Mouse (Mus musculus) heart, embryonic 13.5 days (tissue): Measurements from ENCODE around the gene Rnpepl1. TPM values are rescaled to one million over a fixed set of nuclear protein-coding genes. Genes with fewer than 3 reads are reported as not detected.
A peak's percentile ranks its signal among the peaks of the same experiment; 100 is the strongest.

Source experiments
- ATAC-seq: fragments of 200-750 bp; cut with Nextera tagmentation; 2 replicates; pipeline ENCODE4 v1.8.0; 2017; ENCODE audit warnings: moderate TSS enrichment; ENCODE audit not compliant: insufficient number of reproducible peaks, low FRiP score, low TSS enrichment; ENCODE audit errors: extremely low read depth
- H3K27ac ChIP-seq: fragments of 300-500 bp; sonication (generic); replicated peaks from 2 replicates; pipeline ENCODE4 v1.5.1; 2015; ENCODE audit warnings: moderate library complexity, mild to moderate bottlenecking, inconsistent platforms
- H3K27me3 ChIP-seq: fragments of 300-500 bp; sonication (generic); replicated peaks from 2 replicates; pipeline ENCODE4 v1.6.1; 2015; ENCODE audit warnings: mild to moderate bottlenecking, inconsistent platforms
- H3K36me3 ChIP-seq: fragments of 300-500 bp; sonication (generic); 2 replicates; pipeline ENCODE4 v1.6.1; 2015; ENCODE audit warnings: mild to moderate bottlenecking, inconsistent platforms
- H3K4me1 ChIP-seq: fragments of 300-500 bp; sonication (generic); 2 replicates; pipeline ENCODE4 v1.6.1; 2015; ENCODE audit warnings: inconsistent platforms
- H3K4me2 ChIP-seq: fragments of 300-500 bp; sonication (generic); 2 replicates; pipeline ENCODE4 v1.6.1; 2015; ENCODE audit warnings: inconsistent platforms, mild to moderate bottlenecking, moderate library complexity
- H3K4me3 ChIP-seq: fragments of 300-500 bp; sonication (generic); 2 replicates; pipeline ENCODE4 v1.5.1; 2015; ENCODE audit warnings: moderate library complexity, mild to moderate bottlenecking, inconsistent platforms
- H3K9ac ChIP-seq: fragments of 300-500 bp; sonication (generic); 2 replicates; pipeline ENCODE4 v1.6.1; 2015; ENCODE audit warnings: inconsistent platforms, mild to moderate bottlenecking, moderate library complexity
- H3K9me3 ChIP-seq: fragments of 300-500 bp; sonication (generic); 2 replicates; pipeline ENCODE4 v1.6.1; 2016; ENCODE audit warnings: inconsistent platforms
- WGBS: fragments of 180-500 bp; shearing (Covaris S2); methylation state at CpG from one replicate; pipeline ENCODE4 v1.1.7; 2015; ENCODE audit warnings: mixed read lengths; 5-methylcytosine and 5-hydroxymethylcytosine counted together
- polyA plus RNA-seq: library from polyadenylated mRNA; unstranded; fragments of >200 nt; fragmentation: Nextera tagmentation; extraction: Ambion mirVana; gene quantifications from 2 replicates; pipeline ENCODE4 v1.2.1, GENCODE M21; 2015

Gene Rnpepl1
- polyA plus RNA-seq, 1 experiment from 2014 or later = 31.0 TPM

DNA sequence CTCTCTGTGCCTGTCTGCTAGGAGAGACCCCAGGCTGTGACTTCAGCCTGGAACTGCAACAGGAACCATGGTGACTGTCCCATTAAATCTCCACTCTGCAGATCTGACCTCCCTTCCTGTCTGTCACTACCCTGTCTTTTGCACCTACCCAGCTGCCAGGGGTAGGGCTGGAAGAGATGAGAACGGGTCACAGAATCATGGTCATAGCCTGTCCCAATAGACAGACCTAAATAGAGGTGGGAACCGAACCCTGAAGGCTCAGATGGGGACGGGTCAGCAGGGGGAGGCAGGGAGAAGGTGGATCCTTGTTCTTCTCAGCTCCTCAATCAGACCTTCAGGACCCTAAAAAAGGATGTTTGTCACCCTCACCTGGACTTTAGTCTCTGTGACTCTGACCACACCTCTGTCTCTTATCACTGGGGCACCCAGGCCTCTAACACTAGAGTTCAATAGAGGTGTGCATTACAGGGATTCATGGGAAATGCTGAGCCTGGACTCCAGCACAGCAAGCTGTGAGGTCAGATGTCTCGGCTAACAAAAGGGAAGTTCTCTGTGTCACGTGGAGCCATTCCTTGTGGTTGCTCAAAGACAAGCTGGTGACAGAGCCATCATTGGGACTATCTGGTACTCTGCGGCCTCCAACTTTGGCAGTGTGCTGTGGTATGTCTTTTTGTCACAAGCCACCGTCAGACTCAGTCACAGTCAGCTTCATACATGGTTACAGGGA, 10.1 kb downstream of the Rnpepl1 start:
- H3K27ac ChIP-seq = peak overlapping the region; percentile 67; the same call in 1 of the 2 replicates
- peaks cover 14% of the 10 kb centered on the region for H3K27me3 ChIP-seq
- 0 out of 2 replicates have a peak overlapping the region, but pooled peaks have one; percentile 30 for H3K9ac ChIP-seq
- H3K4me3 ChIP-seq = no peak overlapping the region
- peaks cover 22% of the 10 kb centered on the region for H3K4me1 ChIP-seq
- peaks cover 57% of the 10 kb centered on the region for H3K36me3 ChIP-seq
- 65% methylated on average over 7 of the region's 7 CpGs for WGBS
- no peak overlapping the region for H3K4me2 ChIP-seq
- no peaks in the 10 kb centered on the region for H3K9me3 ChIP-seq
- ATAC-seq = no peak

DNA sequence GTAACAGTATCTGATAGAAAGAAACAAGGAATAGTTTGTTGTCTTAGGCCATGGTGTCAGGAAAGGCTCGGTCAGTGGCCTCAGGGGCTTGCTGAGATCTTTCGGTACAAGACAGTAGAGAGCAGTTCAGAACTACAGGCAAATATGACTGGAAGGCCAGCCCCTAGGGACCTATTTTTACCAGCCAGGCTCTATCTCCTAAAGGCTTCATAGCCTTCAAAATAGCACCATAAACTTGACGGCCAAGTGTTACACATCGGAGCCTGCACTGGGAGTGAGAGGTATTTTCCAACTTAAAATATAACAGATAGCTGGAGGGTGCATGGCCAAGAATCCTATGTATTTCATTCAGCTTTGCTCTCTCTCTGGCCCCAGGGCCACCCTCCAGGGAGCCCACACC, 10.9 kb downstream of the Rnpepl1 start:
- Histone ChIP-seq H3K27me3 (peaks cover 14% of the 10 kb centered on the region), H3K4me1 (peaks cover 22% of the 10 kb centered on the region), H3K9ac (no peak overlapping the region), H3K4me3 (no peak overlapping the region), H3K9me3 (no peaks in the 10 kb centered on the region), H3K36me3 (peaks cover 48% of the 10 kb centered on the region), H3K27ac (peak overlapping the region; percentile 67), H3K4me2 (no peak overlapping the region)
- ATAC-seq = no peak
- 56% methylated on average over 4 of the region's 4 CpGs for whole genome bisulfite sequencing

DNA sequence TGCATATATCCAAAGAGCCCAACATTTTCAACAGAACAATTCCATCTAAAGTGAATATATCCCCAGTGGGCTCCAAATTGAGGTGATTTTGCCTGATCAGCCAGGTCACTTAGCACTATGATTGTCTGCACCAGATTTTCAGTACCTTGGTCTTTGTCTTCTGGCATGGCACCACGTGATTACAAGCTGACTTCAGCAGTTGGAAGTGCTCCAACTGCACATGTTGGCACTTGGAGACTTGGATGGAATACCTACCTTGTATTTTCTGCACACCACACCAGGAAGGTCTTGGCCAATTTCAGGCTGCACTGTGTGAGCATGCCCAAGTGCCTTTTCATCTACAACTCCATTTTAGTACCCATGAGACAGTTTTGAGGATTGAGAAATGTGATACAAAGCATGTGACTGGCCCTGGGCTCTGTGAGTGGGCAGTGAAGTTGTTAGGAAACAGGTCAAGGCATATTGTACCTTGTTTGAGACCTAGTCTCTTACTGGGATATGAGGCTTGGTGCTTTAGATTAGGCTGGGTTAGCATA, 19.7 kb downstream of the Rnpepl1 start:
- Histone ChIP-seq H3K9ac (no peak overlapping the region), H3K4me3 (no peak overlapping the region), H3K9me3 (peaks cover 6% of the 10 kb centered on the region), H3K4me2 (no peak overlapping the region), H3K27ac (no peak overlapping the region), H3K27me3 (peaks cover 15% of the 10 kb centered on the region; the same call in 1 of the 2 replicates), H3K4me1 (peaks cover 15% of the 10 kb centered on the region), H3K36me3 (no peaks in the 10 kb centered on the region)
- WGBS = 17% methylated on average over 1 of the region's 1 CpGs
- ATAC-seq = no peak

DNA sequence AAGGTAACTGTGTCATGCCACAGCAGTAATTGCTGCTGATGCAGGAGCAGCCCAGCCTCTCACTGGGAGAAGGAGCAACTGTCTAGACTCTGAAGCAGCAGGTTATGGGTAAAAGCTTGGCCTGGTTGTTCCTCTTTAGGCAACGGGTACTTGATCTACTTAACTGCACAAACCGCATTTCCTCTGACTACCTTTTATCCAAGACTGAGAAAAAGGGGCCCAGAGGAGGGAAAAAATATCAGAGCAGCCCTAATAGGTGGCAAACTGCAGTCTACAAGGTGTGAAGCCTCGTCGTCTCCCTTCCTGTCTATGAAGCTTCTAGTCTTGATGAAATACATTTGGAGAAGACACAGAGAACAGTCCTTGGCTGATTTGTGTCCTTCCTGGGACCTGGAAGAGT, 23.0 kb downstream of the Rnpepl1 start:
- no peak for ATAC-seq
- Histone ChIP-seq H3K9me3 (peaks cover 6% of the 10 kb centered on the region), H3K27me3 (peaks cover 6% of the 10 kb centered on the region; the same call in 1 of the 2 replicates), H3K4me1 (peaks cover 29% of the 10 kb centered on the region), H3K36me3 (peaks cover 9% of the 10 kb centered on the region), H3K27ac (peak overlapping the region; percentile 92), H3K4me3 (peak overlapping the region; percentile 76), H3K9ac (peak overlapping the region; percentile 85), H3K4me2 (peak overlapping the region; percentile 85)
- 74% methylated on average over 4 of the region's 4 CpGs for WGBS

DNA sequence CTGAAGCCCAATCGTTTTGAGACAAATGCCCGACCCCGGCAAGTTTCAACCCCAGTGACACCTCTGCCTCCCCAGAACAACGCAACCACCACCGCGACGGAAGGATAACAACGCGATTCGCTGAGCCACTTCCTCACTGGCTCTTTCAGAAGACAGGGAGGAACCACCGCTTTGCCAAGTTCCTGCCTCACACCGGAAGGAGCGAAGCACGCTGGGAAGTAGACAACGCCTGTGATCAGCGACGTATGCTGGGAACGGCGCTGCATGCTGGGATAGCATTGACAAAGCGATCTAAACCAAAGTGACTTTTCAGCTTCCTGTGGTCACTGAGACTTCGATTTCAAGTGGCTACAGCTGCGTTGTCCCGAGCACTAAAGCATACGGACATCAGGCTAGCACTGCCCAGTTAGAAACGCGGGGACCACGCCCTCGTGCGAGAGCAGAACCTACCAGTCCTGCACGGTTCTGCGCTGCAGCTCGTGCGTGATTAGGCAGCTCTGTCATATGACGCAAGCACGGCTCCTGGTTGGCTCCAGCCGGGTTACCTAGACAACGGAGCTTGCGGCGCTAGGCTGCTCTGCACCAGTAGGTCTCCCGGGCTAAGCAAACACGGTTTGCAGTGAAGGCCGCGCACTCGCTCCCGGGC, 23.7 kb downstream of the Rnpepl1 start, which contains the start of gene Capn10:
Gene Capn10 (plus strand): TSS at position 195 of the 646 bp plus-strand sequence.
- H3K9ac ChIP-seq = peak within 1 kb of the TSS; percentile 85

DNA sequence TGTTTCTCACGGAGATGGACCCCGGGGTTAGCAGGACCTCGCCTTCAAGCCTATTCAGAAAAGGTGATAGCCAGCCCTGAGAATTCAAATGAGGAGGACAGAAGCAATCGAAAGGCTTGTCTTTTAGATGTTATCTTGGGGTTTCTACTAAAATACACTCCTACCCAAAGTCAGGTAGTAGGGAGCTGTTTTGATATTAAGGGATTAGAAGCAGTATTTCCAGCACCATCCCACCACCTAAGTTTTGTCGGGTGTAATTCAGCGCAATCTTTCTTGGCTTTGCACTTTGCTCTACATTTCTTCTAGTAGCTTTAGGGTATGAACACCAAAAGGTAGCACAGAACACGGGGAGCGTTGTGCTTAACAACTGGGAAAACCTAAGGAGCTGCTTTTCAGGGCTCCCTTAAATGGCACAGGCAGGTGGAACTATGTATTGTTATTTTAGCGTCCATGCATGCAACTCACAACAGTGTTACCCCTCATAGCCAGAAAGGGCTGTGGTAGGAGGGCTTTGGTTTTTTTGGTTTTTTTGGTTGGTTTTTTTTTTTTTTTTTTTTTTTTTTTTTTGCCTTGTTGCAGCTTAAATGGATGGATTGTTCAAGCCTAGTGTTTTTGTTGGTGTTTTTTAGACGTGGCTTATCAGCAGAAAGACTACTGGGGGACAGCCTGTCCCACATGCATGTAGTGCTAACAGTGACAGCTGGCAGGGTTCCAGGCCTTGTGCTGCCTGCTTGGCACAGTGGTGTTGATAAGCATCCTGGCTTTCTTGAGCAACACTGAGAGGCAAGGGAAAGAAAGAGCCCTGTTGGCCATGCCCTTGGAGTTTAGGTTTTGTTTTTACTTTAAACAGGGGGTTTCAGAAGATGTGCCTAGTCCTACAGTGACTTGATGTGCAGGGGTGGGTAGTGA, 24.7 kb downstream of the Rnpepl1 start:
- peak overlapping the region; percentile 85 for H3K9ac ChIP-seq
- peaks cover 26% of the 10 kb centered on the region for H3K36me3 ChIP-seq
- peaks cover 6% of the 10 kb centered on the region for H3K9me3 ChIP-seq
- peak overlapping the region; percentile 76 for H3K4me3 ChIP-seq
- 19% methylated on average over 10 of the region's 10 CpGs for WGBS
- ATAC-seq = no peak
- H3K27ac ChIP-seq = peak overlapping the region; percentile 92
- H3K27me3 ChIP-seq = no peaks in the 10 kb centered on the region; the same call in 1 of the 2 replicates
- H3K4me2 ChIP-seq = peak overlapping the region; percentile 85
- H3K4me1 ChIP-seq = peaks cover 26% of the 10 kb centered on the region

More for the DNA sequence above, 23.7 kb downstream of the Rnpepl1 start, which contains the start of gene Capn10:
- Histone ChIP-seq H3K4me2 (peak within 1 kb of the TSS; percentile 85), H3K27ac (peak within 1 kb of the TSS; percentile 92), H3K4me3 (peak within 1 kb of the TSS; percentile 76), H3K36me3 (peaks cover 16% of the 10 kb centered on the region), H3K9me3 (peaks cover 6% of the 10 kb centered on the region), H3K4me1 (peaks cover 29% of the 10 kb centered on the region), H3K27me3 (no peaks in the 10 kb centered on the region; the same call in 1 of the 2 replicates)
- under 1% methylated on average over 45 of the region's 45 CpGs for WGBS
- peak; percentile 96 for ATAC-seq

DNA sequence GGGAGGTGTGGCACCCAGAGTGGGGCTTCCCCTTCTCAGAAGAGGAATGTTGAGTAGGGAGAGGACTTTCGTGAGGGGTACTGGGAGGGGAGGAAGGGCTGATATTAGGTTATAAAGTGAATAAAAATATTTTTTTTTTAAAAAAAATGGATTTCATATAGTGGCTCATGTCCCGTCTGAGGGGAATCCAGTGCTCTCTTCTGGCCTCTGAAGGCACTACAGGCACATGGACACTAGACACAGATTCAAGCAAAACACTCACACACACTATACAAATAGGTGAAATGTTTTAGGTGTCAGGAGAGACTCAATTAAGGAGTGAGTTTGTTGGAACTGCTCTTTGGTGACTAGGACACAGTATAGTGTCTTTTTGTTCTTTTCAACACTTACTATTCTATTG, 25.4 kb downstream of the Rnpepl1 start:
- Histone ChIP-seq H3K27me3 (no peaks in the 10 kb centered on the region; the same call in 1 of the 2 replicates), H3K9me3 (peaks cover 6% of the 10 kb centered on the region), H3K9ac (peak overlapping the region; percentile 85), H3K4me3 (peak overlapping the region; percentile 76), H3K27ac (no peak overlapping the region), H3K36me3 (peaks cover 32% of the 10 kb centered on the region), H3K4me1 (peaks cover 24% of the 10 kb centered on the region), H3K4me2 (peak overlapping the region; percentile 85)
- ATAC-seq = no peak
- 29% methylated on average over 2 of the region's 2 CpGs for WGBS

DNA sequence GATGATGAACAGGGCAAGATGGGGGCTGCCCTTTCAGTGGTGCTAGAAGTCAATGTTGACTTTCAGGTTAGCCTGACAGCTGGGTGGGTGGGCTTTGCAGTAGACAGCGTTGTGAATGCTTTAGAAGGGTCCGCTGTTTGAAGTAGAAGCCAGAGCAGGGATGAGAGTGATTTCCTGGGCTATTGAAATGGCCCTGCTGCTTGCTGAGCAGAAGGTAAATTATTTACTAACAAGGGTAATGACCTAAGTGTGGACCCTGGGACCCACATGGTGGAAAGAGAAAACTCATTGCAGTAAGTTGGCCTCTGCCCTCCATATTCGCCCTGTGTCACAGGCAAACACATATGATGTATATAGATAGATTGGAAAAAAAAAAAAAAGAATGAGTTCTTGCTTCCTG, 25.9 kb downstream of the Rnpepl1 start:
- Histone ChIP-seq H3K4me2 (no peak overlapping the region), H3K27me3 (no peaks in the 10 kb centered on the region; the same call in 1 of the 2 replicates), H3K4me3 (no peak overlapping the region), H3K9me3 (peaks cover 6% of the 10 kb centered on the region), H3K36me3 (peaks cover 37% of the 10 kb centered on the region), H3K9ac (no peak overlapping the region), H3K27ac (no peak overlapping the region), H3K4me1 (peaks cover 24% of the 10 kb centered on the region)
- 75% methylated on average over 3 of the region's 3 CpGs for WGBS
- no peak for ATAC-seq

DNA sequence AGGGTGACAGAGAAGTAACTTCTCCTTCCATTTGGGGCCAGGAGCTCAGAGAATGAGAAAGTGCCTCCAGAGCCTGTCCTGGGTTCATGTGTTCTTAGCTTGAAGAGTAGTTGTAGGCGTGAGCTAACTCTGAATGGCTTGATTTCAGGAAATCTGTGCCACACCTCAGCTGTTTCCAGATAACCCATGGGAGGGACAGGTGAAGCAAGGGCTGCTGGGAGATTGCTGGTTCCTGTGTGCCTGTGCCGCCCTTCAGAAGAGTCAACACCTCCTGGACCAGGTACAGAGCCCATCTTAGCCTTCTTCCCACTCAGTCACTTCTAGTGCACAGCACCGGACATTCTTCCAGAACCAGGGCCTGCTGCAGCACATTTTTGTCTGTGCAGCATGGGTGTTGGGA, 27.2 kb downstream of the Rnpepl1 start:
- no peak overlapping the region for H3K4me3 ChIP-seq
- no peak for ATAC-seq
- peaks cover 24% of the 10 kb centered on the region for H3K4me1 ChIP-seq
- H3K36me3 ChIP-seq = peaks cover 49% of the 10 kb centered on the region
- no peak overlapping the region for H3K27ac ChIP-seq
- no peak overlapping the region for H3K4me2 ChIP-seq
- H3K9me3 ChIP-seq = peaks cover 1% of the 10 kb centered on the region
- H3K27me3 ChIP-seq = no peaks in the 10 kb centered on the region
- 85% methylated on average over 3 of the region's 3 CpGs for WGBS
- H3K9ac ChIP-seq = no peak overlapping the region

DNA sequence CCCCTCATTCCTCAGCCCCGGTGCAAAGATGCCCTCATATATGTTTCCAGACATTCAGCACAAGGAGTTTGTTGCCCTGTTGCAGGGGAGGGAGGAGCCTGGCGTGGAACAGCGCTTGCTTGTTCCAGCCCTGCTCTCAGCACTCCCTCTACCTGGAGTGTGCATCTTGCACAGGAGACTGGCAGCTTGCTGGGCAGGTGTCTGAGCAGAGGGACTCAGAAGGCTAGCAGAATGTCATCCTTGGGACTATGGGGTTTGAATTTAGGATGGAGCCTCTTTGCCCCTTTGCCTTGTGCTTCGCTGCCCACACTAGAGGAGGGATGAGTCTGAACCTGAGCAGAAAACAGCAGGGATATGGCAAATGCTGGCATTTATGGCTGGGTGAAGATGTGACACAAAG, 29.2 kb downstream of the Rnpepl1 start:
- no peaks in the 10 kb centered on the region for H3K9me3 ChIP-seq
- WGBS = 89% methylated on average over 4 of the region's 4 CpGs
- H3K27ac ChIP-seq = no peak overlapping the region
- H3K9ac ChIP-seq = no peak overlapping the region
- H3K27me3 ChIP-seq = no peaks in the 10 kb centered on the region
- peaks cover 19% of the 10 kb centered on the region for H3K4me1 ChIP-seq
- H3K36me3 ChIP-seq = peaks cover 66% of the 10 kb centered on the region
- H3K4me2 ChIP-seq = no peak overlapping the region
- ATAC-seq = no peak
- no peak overlapping the region for H3K4me3 ChIP-seq
